Mouse (Mus musculus) fat pad, adult 2 months (tissue): Measurements from ENCODE around the gene Ccdc102a.
"Not testable (repeated sequence)": the region's sequence is repeated elsewhere in the genome, so short reads cannot be mapped to it uniquely, and the experiment has no call there.

Experiments used
- DNase-seq: peaks from one replicate; pipeline ENCODE4 v3.0.0-alpha.2; 2011; ENCODE audit warnings: low read depth, low spot score; ENCODE audit errors: extremely low read depth

Ccdc102a gene

GRCm38 (mm10) chr8:94875871-94876150 is 42.1 kb downstream of the Ccdc102a start:
- no peak for DNase-seq

GRCm38 (mm10) chr8:94875096-94875870 is 42.6 kb downstream of the Ccdc102a start:
- DNase-seq = no peak

- no peak for DNase-seq
These were observed 43.5 kb downstream of the Ccdc102a start for GRCm38 (mm10) chr8:94874358-94874757.

- no peak for DNase-seq
These were observed 45.3 kb downstream of the Ccdc102a start for GRCm38 (mm10) chr8:94872576-94872975.

- no peak for DNase-seq
These were observed 45.7 kb downstream of the Ccdc102a start for GRCm38 (mm10) chr8:94872156-94872555.

GRCm38 (mm10) chr8:94871108-94871894 is 46.6 kb downstream of the Ccdc102a start:
- no peak for DNase-seq

- no peak for DNase-seq
These were observed 47.3 kb downstream of the Ccdc102a start for GRCm38 (mm10) chr8:94870474-94871107.

GRCm38 (mm10) chr8:94870003-94870402 is 47.9 kb downstream of the Ccdc102a start:
- DNase-seq = no peak

- DNase-seq = no peak
These were observed 48.8 kb downstream of the Ccdc102a start for GRCm38 (mm10) chr8:94869146-94869545.

- no peak for DNase-seq
These were observed 51.0 kb downstream of the Ccdc102a start for GRCm38 (mm10) chr8:94866921-94867320.

GRCm38 (mm10) chr8:94865292-94865691 is 52.6 kb downstream of the Ccdc102a start:
- no peak for DNase-seq

- DNase-seq = no peak
These were observed 53.8 kb downstream of the Ccdc102a start for GRCm38 (mm10) chr8:94863897-94864673.

- DNase-seq = no peak
These were observed 55.2 kb downstream of the Ccdc102a start for GRCm38 (mm10) chr8:94862487-94863220.

- no peak for DNase-seq
These were observed 56.5 kb downstream of the Ccdc102a start for GRCm38 (mm10) chr8:94861352-94861910.

- no peak for DNase-seq
These were observed 60.3 kb downstream of the Ccdc102a start, which contains the start of gene Polr2c for GRCm38 (mm10) chr8:94857346-94858173. Polr2c (plus strand) TSS chr8:94857450.

GRCm38 (mm10) chr8:94857011-94857345 is 60.9 kb downstream of the Ccdc102a start:
- DNase-seq = no peak

GRCm38 (mm10) chr8:94854761-94855160 is 63.1 kb downstream of the Ccdc102a start:
- DNase-seq = not testable (repeated sequence)
